In genomic region chr6:113392387-113393071, GRCm38 (mm10) we compare ENCODE assay signal across 8 mouse cellular contexts. TPM values are rescaled to one million over a fixed set of nuclear protein-coding genes. Genes with fewer than 3 reads are reported as not detected.
A peak's percentile ranks its signal among the peaks of the same experiment; 100 is the strongest.
DNase-seq lines count a peak whose midpoint lies in the region; ATAC-seq and TF ChIP-seq lines count a peak whose summit lies in the region.

No protein-coding gene starts in this region.

- intact Hi-C loops in left cerebral cortex, postnatal 36 days (cut with DNase I) = no loop called here

- H3K9ac ChIP-seq in hindbrain, postnatal 0 days (replicated peaks; ENCODE audit: low read length) = peak overlapping the region; percentile 56

- H3K27me3 ChIP-seq in hindbrain, postnatal 0 days (ENCODE audit: insufficient read depth, low read length) = no peaks in the 10 kb centered on the region

- 0 out of 2 replicates have a peak, but pooled peaks cover 2% of the 10 kb centered on the region for H3K9me3 ChIP-seq in hindbrain, postnatal 0 days (ENCODE audit: low read length)

- peaks cover 17% of the 10 kb centered on the region for H3K36me3 ChIP-seq in hindbrain, postnatal 0 days (ENCODE audit: insufficient read depth, low read length)

- peak overlapping the region; percentile 73 for H3K27ac ChIP-seq in hindbrain, postnatal 0 days

- DNase-seq in adrenal gland, adult 18-20 months (ENCODE audit: low spot score in 2 of 2) = peak; percentile 43 to 58
- peak; percentile 66 to 72 for DNase-seq in cerebellum, postnatal 25 days
- DNase-seq in gastrocnemius, postnatal 10 days = peak; percentile 58
- peak; percentile 80 for DNase-seq in hindbrain, postnatal 0 days (ENCODE audit: low spot score)
- peak; percentile 48 to 58 for DNase-seq in left cerebral cortex, postnatal 36 days (ENCODE audit: low spot score in 2 of 2)
- DNase-seq in right cerebral cortex, postnatal 14 days = peak; percentile 46
- DNase-seq in MN1 (ENCODE audit: low spot score) = no peak

- H3K4me1 ChIP-seq in hindbrain, postnatal 0 days (ENCODE audit: insufficient read depth, low read length) = no peaks in the 10 kb centered on the region

- WGBS in hindbrain, postnatal 0 days = 3% methylated on average over 51 of the region's 51 CpGs

- H3K4me2 ChIP-seq in hindbrain, postnatal 0 days (ENCODE audit: low read depth, low read length) = peak overlapping the region; percentile 70

- peak overlapping the region; percentile 38 for H3K4me3 ChIP-seq in hindbrain, postnatal 0 days (ENCODE audit: low read length)

- peak; percentile 91 for ATAC-seq in hindbrain, postnatal 0 days
- peak; percentile 62 for ATAC-seq in megakaryocyte progenitor cell, adult 5-6 weeks (replicated peaks; ENCODE audit: poor library complexity)

- no peak for TF ChIP-seq CTCF in hindbrain, postnatal 0 days (IDR thresholded peaks at IDR 0.05; ENCODE audit: low read depth)

RNA-seq across cellular contexts. Expression of gene Ttll3, which starts 3.5 kb away (rescaled TPM):
- total RNA-seq in adrenal gland, adult 18-20 months (2021) = 1 to 10 TPM; 3.0 to 4.0 TPM
- total RNA-seq in gastrocnemius, postnatal 10 days (2021) = 1 to 10 TPM; 1.1 to 2.2 TPM
- total RNA-seq in hindbrain, postnatal 0 days (2014; rRNA removed) = 11.9 and 13.1 TPM in 2 replicates
- polyA plus RNA-seq in hindbrain, postnatal 0 days (2015; fragmentation: Nextera tagmentation; extraction: Ambion mirVana) = 10.3 and 11.6 TPM in 2 replicates
- 10 to 100 TPM in 1 of 2 experiments, 1 to 10 TPM in 1; 9.3 to 14.2 TPM for total RNA-seq in left cerebral cortex, postnatal 36 days (2021)
- 2.5 and 4.3 TPM in 2 replicates for total RNA-seq in megakaryocyte progenitor cell, adult 5-6 weeks (2015)
- total RNA-seq in megakaryocyte progenitor cell, adult 5-6 weeks (2017) = 2.0 and 2.9 TPM in 2 replicates

RNA-seq across cellular contexts. Expression of gene Arpc4, which starts 14.6 kb away (rescaled TPM):
- total RNA-seq in adrenal gland, adult 18-20 months (2021) = 100 to 1,000 TPM; 184 to 190 TPM
- total RNA-seq in gastrocnemius, postnatal 10 days (2021) = 10 to 100 TPM; 86.3 to 94.5 TPM
- 178 and 195 TPM in 2 replicates for total RNA-seq in hindbrain, postnatal 0 days (2014; rRNA removed)
- polyA plus RNA-seq in hindbrain, postnatal 0 days (2015; fragmentation: Nextera tagmentation; extraction: Ambion mirVana) = 475 and 479 TPM in 2 replicates
- 100 to 1,000 TPM; 245 to 295 TPM for total RNA-seq in left cerebral cortex, postnatal 36 days (2021)
- total RNA-seq in megakaryocyte progenitor cell, adult 5-6 weeks (2015) = 171 and 208 TPM in 2 replicates
- total RNA-seq in megakaryocyte progenitor cell, adult 5-6 weeks (2017) = 306 and 331 TPM in 2 replicates

RNA-seq across cellular contexts. Expression of gene Tada3, which starts 14.8 kb away (rescaled TPM):
- total RNA-seq in adrenal gland, adult 18-20 months (2021) = 10 to 100 TPM; 31.9 to 36.1 TPM
- total RNA-seq in gastrocnemius, postnatal 10 days (2021) = 10 to 100 TPM; 18.8 to 21.7 TPM
- 26.2 and 33.1 TPM in 2 replicates for total RNA-seq in hindbrain, postnatal 0 days (2014; rRNA removed)
- 57.5 and 61.8 TPM in 2 replicates for polyA plus RNA-seq in hindbrain, postnatal 0 days (2015; fragmentation: Nextera tagmentation; extraction: Ambion mirVana)
- 10 to 100 TPM; 52.0 to 55.2 TPM for total RNA-seq in left cerebral cortex, postnatal 36 days (2021)
- total RNA-seq in megakaryocyte progenitor cell, adult 5-6 weeks (2015) = 23.0 and 24.5 TPM in 2 replicates
- 11.9 and 13.9 TPM in 2 replicates for total RNA-seq in megakaryocyte progenitor cell, adult 5-6 weeks (2017)

RNA-seq across cellular contexts. Expression of gene Rpusd3, which starts 26.6 kb away (rescaled TPM):
- total RNA-seq in adrenal gland, adult 18-20 months (2021) = 1 to 10 TPM; 6.3 to 8.5 TPM
- 10 to 100 TPM; 10.0 to 11.3 TPM for total RNA-seq in gastrocnemius, postnatal 10 days (2021)
- 20.8 and 23.6 TPM in 2 replicates for total RNA-seq in hindbrain, postnatal 0 days (2014; rRNA removed)
- 24.2 and 27.3 TPM in 2 replicates for polyA plus RNA-seq in hindbrain, postnatal 0 days (2015; fragmentation: Nextera tagmentation; extraction: Ambion mirVana)
- total RNA-seq in left cerebral cortex, postnatal 36 days (2021) = 10 to 100 TPM; 17.1 to 19.0 TPM
- 3.5 and 5.7 TPM in 2 replicates for total RNA-seq in megakaryocyte progenitor cell, adult 5-6 weeks (2015)
- total RNA-seq in megakaryocyte progenitor cell, adult 5-6 weeks (2017) = 9.2 and 11.8 TPM in 2 replicates

RNA-seq across cellular contexts. Expression of gene Cidec, which starts 43.0 kb away (rescaled TPM):
- 100 to 1,000 TPM; 321 to 750 TPM for total RNA-seq in adrenal gland, adult 18-20 months (2021)
- total RNA-seq in gastrocnemius, postnatal 10 days (2021) = 1 to 10 TPM; 3.9 to 6.4 TPM
- total RNA-seq in hindbrain, postnatal 0 days (2014; rRNA removed) = not detected in 2 replicates
- not detected in 2 replicates for polyA plus RNA-seq in hindbrain, postnatal 0 days (2015; fragmentation: Nextera tagmentation; extraction: Ambion mirVana)
- total RNA-seq in left cerebral cortex, postnatal 36 days (2021) = not detected
- total RNA-seq in megakaryocyte progenitor cell, adult 5-6 weeks (2015) = not detected in 2 replicates
- not detected in 2 replicates for total RNA-seq in megakaryocyte progenitor cell, adult 5-6 weeks (2017)
